Mouse (Mus musculus) embryonic facial prominence, embryonic 13.5 days (tissue): Measurements from ENCODE around the gene Wdr81. TPM values are rescaled to one million over a fixed set of nuclear protein-coding genes. Genes with fewer than 3 reads are reported as not detected.
A peak's percentile ranks its signal among the peaks of the same experiment; 100 is the strongest.

Source experiments
- ATAC-seq: fragments of 200-750 bp; cut with Nextera tagmentation; 2 replicates; pipeline ENCODE4 v1.8.0; 2017; ENCODE audit warnings: low read depth; ENCODE audit not compliant: insufficient number of reproducible peaks, insufficient read depth, low FRiP score, low TSS enrichment
- H3K27ac ChIP-seq: fragments of 300-500 bp; sonication (generic); 2 replicates; pipeline ENCODE4 v1.5.1; 2015; ENCODE audit warnings: moderate library complexity, mild to moderate bottlenecking, inconsistent platforms
- H3K27me3 ChIP-seq: fragments of 300-500 bp; sonication (generic); 2 replicates; pipeline ENCODE4 v1.6.1; 2015; ENCODE audit warnings: mild to moderate bottlenecking, inconsistent platforms
- H3K36me3 ChIP-seq: fragments of 300-500 bp; sonication (generic); 2 replicates; pipeline ENCODE4 v1.6.1; 2015; ENCODE audit warnings: mild to moderate bottlenecking, inconsistent platforms
- H3K4me1 ChIP-seq: fragments of 300-500 bp; sonication (generic); 2 replicates; pipeline ENCODE4 v1.6.1; 2015; ENCODE audit warnings: inconsistent platforms
- H3K4me2 ChIP-seq: fragments of 300-500 bp; sonication (generic); 2 replicates; pipeline ENCODE4 v1.6.1; 2015; ENCODE audit warnings: moderate library complexity, mild to moderate bottlenecking, inconsistent platforms
- H3K4me3 ChIP-seq: fragments of 300-500 bp; sonication (generic); 2 replicates; pipeline ENCODE4 v1.5.1; 2015; ENCODE audit warnings: mild to moderate bottlenecking, inconsistent platforms
- H3K9ac ChIP-seq: fragments of 300-500 bp; sonication (generic); 2 replicates; pipeline ENCODE4 v1.6.1; 2015; ENCODE audit warnings: mild to moderate bottlenecking, inconsistent platforms
- H3K9me3 ChIP-seq: fragments of 300-500 bp; sonication (generic); 2 replicates; pipeline ENCODE4 v1.6.1; 2016; ENCODE audit warnings: inconsistent platforms
- WGBS: fragments of 180-500 bp; shearing (Covaris S2); methylation state at CpG from one replicate; pipeline ENCODE4 v1.1.7; 2015; ENCODE audit warnings: mixed read lengths; 5-methylcytosine and 5-hydroxymethylcytosine counted together
- polyA plus RNA-seq: library from polyadenylated mRNA; unstranded; fragments of >200 nt; fragmentation: Nextera tagmentation; extraction: Ambion mirVana; gene quantifications from 2 replicates; pipeline ENCODE4 v1.2.1, GENCODE M21; 2015

The Wdr81 gene
- 5.3 and 7.1 TPM in 2 replicates for polyA plus RNA-seq

- ATAC-seq = peak; percentile 92
- 2% methylated on average over 56 of the region's 56 CpGs for WGBS
- H3K27ac ChIP-seq = peak within 1 kb of the TSS; percentile 52
These were observed at the start of gene Wdr81 for GRCm38 (mm10) chr11:75453991-75454930. TSS of gene Wdr81 (minus strand) at chr11:75454717.

GRCm38 (mm10) chr11:75498126-75498525, 43.6 kb upstream of the Wdr81 start:
- Histone ChIP-seq H3K4me1 (no peaks in the 10 kb centered on the region), H3K4me3 (no peak overlapping the region), H3K27me3 (no peaks in the 10 kb centered on the region), H3K9ac (no peak overlapping the region), H3K9me3 (no peaks in the 10 kb centered on the region), H3K36me3 (peaks cover 99% of the 10 kb centered on the region), H3K4me2 (no peak overlapping the region), H3K27ac (no peak overlapping the region)
- WGBS = 85% methylated on average over 1 of the region's 1 CpGs
- no peak for ATAC-seq

More at GRCm38 (mm10) chr11:75453991-75454930, at the start of gene Wdr81:
- peak within 1 kb of the TSS; percentile 100 for H3K4me2 ChIP-seq
- H3K4me3 ChIP-seq = peak within 1 kb of the TSS; percentile 64
- H3K27me3 ChIP-seq = no peaks in the 10 kb centered on the region
- H3K36me3 ChIP-seq = peaks cover 24% of the 10 kb centered on the region
- H3K4me1 ChIP-seq = peaks cover 25% of the 10 kb centered on the region
- H3K9ac ChIP-seq = peak within 1 kb of the TSS; percentile 80
- H3K9me3 ChIP-seq = no peaks in the 10 kb centered on the region

- 95% methylated on average over 10 of the region's 10 CpGs for WGBS
- Histone ChIP-seq H3K9me3 (no peaks in the 10 kb centered on the region), H3K9ac (no peak overlapping the region)
These were observed 40.0 kb upstream of the Wdr81 start for GRCm38 (mm10) chr11:75494296-75495049.

GRCm38 (mm10) chr11:75487496-75487895, 33.0 kb upstream of the Wdr81 start:
- 17% methylated on average over 6 of the region's 6 CpGs for WGBS
- Histone ChIP-seq H3K4me1 (peaks cover 15% of the 10 kb centered on the region), H3K4me3 (peak overlapping the region; percentile 98), H3K4me2 (peak overlapping the region; percentile 94), H3K36me3 (peaks cover 32% of the 10 kb centered on the region), H3K9ac (peak overlapping the region; percentile 99), H3K9me3 (no peaks in the 10 kb centered on the region), H3K27ac (peak overlapping the region; percentile 30; the same call in 1 of the 2 replicates), H3K27me3 (no peaks in the 10 kb centered on the region)
- no peak for ATAC-seq

More at GRCm38 (mm10) chr11:75494296-75495049, 40.0 kb upstream of the Wdr81 start:
- H3K4me1 ChIP-seq = no peaks in the 10 kb centered on the region
- no peak overlapping the region for H3K4me3 ChIP-seq
- peaks cover 100% of the 10 kb centered on the region for H3K36me3 ChIP-seq
- ATAC-seq = no peak
- H3K27me3 ChIP-seq = no peaks in the 10 kb centered on the region
- H3K27ac ChIP-seq = no peak overlapping the region
- no peak overlapping the region for H3K4me2 ChIP-seq

GRCm38 (mm10) chr11:75486601-75487285, 32.2 kb upstream of the Wdr81 start, which contains the start of gene Prpf8:
TSS of gene Prpf8 (plus strand) at chr11:75486816.
- Histone ChIP-seq H3K9me3 (no peaks in the 10 kb centered on the region), H3K27ac (peak within 1 kb of the TSS; percentile 75), H3K4me3 (peak within 1 kb of the TSS; percentile 98), H3K27me3 (no peaks in the 10 kb centered on the region), H3K36me3 (peaks cover 25% of the 10 kb centered on the region), H3K4me2 (peak within 1 kb of the TSS; percentile 94), H3K9ac (peak within 1 kb of the TSS; percentile 99), H3K4me1 (peaks cover 15% of the 10 kb centered on the region)
- WGBS = under 1% methylated on average over 52 of the region's 52 CpGs
- peak; percentile 98 for ATAC-seq

- peak overlapping the region; percentile 98 for H3K4me3 ChIP-seq
- no peaks in the 10 kb centered on the region for H3K27me3 ChIP-seq
- no peak overlapping the region for H3K9ac ChIP-seq
- 21% methylated on average over 3 of the region's 3 CpGs for WGBS
- no peak overlapping the region for H3K27ac ChIP-seq
- H3K4me1 ChIP-seq = peaks cover 15% of the 10 kb centered on the region
- peak overlapping the region; percentile 94 for H3K4me2 ChIP-seq
- ATAC-seq = 0 out of 2 replicates have a peak, but pooled peaks have one; percentile 12
- H3K9me3 ChIP-seq = no peaks in the 10 kb centered on the region
- peaks cover 19% of the 10 kb centered on the region for H3K36me3 ChIP-seq
These were observed 31.7 kb upstream of the Wdr81 start for GRCm38 (mm10) chr11:75486192-75486591.

- H3K9me3 ChIP-seq = no peaks in the 10 kb centered on the region
- H3K9ac ChIP-seq = no peak overlapping the region
- no peak overlapping the region for H3K27ac ChIP-seq
- ATAC-seq = no peak
- H3K27me3 ChIP-seq = no peaks in the 10 kb centered on the region
- no peaks in the 10 kb centered on the region for H3K36me3 ChIP-seq
- no peak overlapping the region for H3K4me2 ChIP-seq
- peaks cover 6% of the 10 kb centered on the region; the same call in 1 of the 2 replicates for H3K4me1 ChIP-seq
- 63% methylated on average over 7 of the region's 7 CpGs for WGBS
- no peak overlapping the region for H3K4me3 ChIP-seq
These were observed 18.9 kb upstream of the Wdr81 start for GRCm38 (mm10) chr11:75473376-75473775.

- Histone ChIP-seq H3K9ac (no peak overlapping the region), H3K4me3 (no peak overlapping the region), H3K27me3 (no peaks in the 10 kb centered on the region), H3K27ac (no peak overlapping the region), H3K4me1 (peaks cover 14% of the 10 kb centered on the region), H3K36me3 (no peaks in the 10 kb centered on the region), H3K9me3 (no peaks in the 10 kb centered on the region), H3K4me2 (no peak overlapping the region)
- ATAC-seq = no peak
- WGBS = 83% methylated on average over 11 of the region's 11 CpGs
These were observed 18.1 kb upstream of the Wdr81 start for GRCm38 (mm10) chr11:75472469-75473081.

- no peak for ATAC-seq
- peaks cover 17% of the 10 kb centered on the region for H3K4me1 ChIP-seq
- H3K9ac ChIP-seq = no peak overlapping the region
- 75% methylated on average over 3 of the region's 3 CpGs for WGBS
- H3K9me3 ChIP-seq = no peaks in the 10 kb centered on the region
- H3K4me3 ChIP-seq = no peak overlapping the region
- no peaks in the 10 kb centered on the region for H3K27me3 ChIP-seq
- H3K27ac ChIP-seq = no peak overlapping the region
- no peak overlapping the region for H3K4me2 ChIP-seq
- H3K36me3 ChIP-seq = peaks cover 3% of the 10 kb centered on the region; the same call in 1 of the 2 replicates
These were observed 16.2 kb upstream of the Wdr81 start for GRCm38 (mm10) chr11:75470675-75471074.

GRCm38 (mm10) chr11:75469261-75469660, 14.7 kb upstream of the Wdr81 start:
- Histone ChIP-seq H3K36me3 (peaks cover 11% of the 10 kb centered on the region), H3K4me3 (no peak overlapping the region), H3K9ac (no peak overlapping the region), H3K27ac (no peak overlapping the region), H3K4me2 (no peak overlapping the region), H3K4me1 (peaks cover 17% of the 10 kb centered on the region), H3K27me3 (no peaks in the 10 kb centered on the region), H3K9me3 (no peaks in the 10 kb centered on the region)
- WGBS = 91% methylated on average over 4 of the region's 4 CpGs
- no peak for ATAC-seq
